In genomic region chr19:38324147-38325028, GRCm38 (mm10) we compare ENCODE assay signal across 9 mouse cellular contexts.
DNase-seq lines count a peak whose midpoint lies in the region; ATAC-seq lines count a peak whose summit lies in the region.
"Had no signal": no experiment of that assay in that cellular context is flagged by ENCODE, and none has a peak within 500 bp of the region (broad histone marks: within the 10 kb centered on the region; RNA-seq: fewer than 3 reads in every experiment).

No protein-coding gene starts in this region.

- no peaks in the 10 kb centered on the region for H3K27me3 ChIP-seq in limb, embryonic 13.5 days

- H3K9ac ChIP-seq in limb, embryonic 13.5 days, result no peak overlapping the region

- ATAC-seq in cerebellum, adult (ENCODE audit: insufficient number of reproducible peaks, low FRiP score, low TSS enrichment), result peak; percentile 75
- ATAC-seq in limb, embryonic 13.5 days (ENCODE audit: low FRiP score, low read depth), result 0 out of 2 replicates have a peak, but pooled peaks have one; percentile 36
- no peak for ATAC-seq in granulocyte monocyte progenitor cell, adult 5-6 weeks (replicated peaks; ENCODE audit: poor library complexity, severe bottlenecking)

- no peak overlapping the region for H3K4me2 ChIP-seq in limb, embryonic 13.5 days (replicated peaks)

- H3K27ac ChIP-seq in limb, embryonic 13.5 days, result no peak overlapping the region

- H3K36me3 ChIP-seq in limb, embryonic 13.5 days, result no peaks in the 10 kb centered on the region

- WGBS in limb, embryonic 13.5 days, result 32% methylated on average over 10 of the region's 10 CpGs

- no peak overlapping the region for H3K4me3 ChIP-seq in limb, embryonic 13.5 days
- H3K4me3 ChIP-seq: myocyte had no signal

- H3K9me3 ChIP-seq in limb, embryonic 13.5 days, result no peaks in the 10 kb centered on the region

- no peaks in the 10 kb centered on the region for H3K4me1 ChIP-seq in limb, embryonic 13.5 days

- peak; percentile 31 to 40 for DNase-seq in left cerebral cortex, adult 18-20 months (ENCODE audit: low spot score in 2 of 2)
- no peak for DNase-seq in left cerebral cortex, adult 11 months (ENCODE audit: low spot score)
- peak; percentile 8 for DNase-seq in embryo, embryonic 11.5 days (ENCODE audit: low read depth, low spot score)
- no peak for DNase-seq in thymus, postnatal 4 days
- DNase-seq in spleen, adult 18-20 months, result no peak

Comparison
In these comparisons a context has a peak if more than half of its experiments do, and no peak if none do; other contexts are left out.
1. DNase-seq: peak in left cerebral cortex, adult 18-20 months (2 of 2) and embryo, embryonic 11.5 days (single experiment); none in left cerebral cortex, adult 11 months (single experiment), thymus, postnatal 4 days (single experiment) and spleen, adult 18-20 months (0 of 2).